Mouse (Mus musculus) layer of hippocampus, adult 11-12 months (tissue): ENCODE data around the gene Ppfibp2.

Source experiments
- DNase-seq: peaks from one replicate; pipeline ENCODE4 v3.0.0; 2022; ENCODE audit warnings: low spot score

Ppfibp2 gene

DNA sequence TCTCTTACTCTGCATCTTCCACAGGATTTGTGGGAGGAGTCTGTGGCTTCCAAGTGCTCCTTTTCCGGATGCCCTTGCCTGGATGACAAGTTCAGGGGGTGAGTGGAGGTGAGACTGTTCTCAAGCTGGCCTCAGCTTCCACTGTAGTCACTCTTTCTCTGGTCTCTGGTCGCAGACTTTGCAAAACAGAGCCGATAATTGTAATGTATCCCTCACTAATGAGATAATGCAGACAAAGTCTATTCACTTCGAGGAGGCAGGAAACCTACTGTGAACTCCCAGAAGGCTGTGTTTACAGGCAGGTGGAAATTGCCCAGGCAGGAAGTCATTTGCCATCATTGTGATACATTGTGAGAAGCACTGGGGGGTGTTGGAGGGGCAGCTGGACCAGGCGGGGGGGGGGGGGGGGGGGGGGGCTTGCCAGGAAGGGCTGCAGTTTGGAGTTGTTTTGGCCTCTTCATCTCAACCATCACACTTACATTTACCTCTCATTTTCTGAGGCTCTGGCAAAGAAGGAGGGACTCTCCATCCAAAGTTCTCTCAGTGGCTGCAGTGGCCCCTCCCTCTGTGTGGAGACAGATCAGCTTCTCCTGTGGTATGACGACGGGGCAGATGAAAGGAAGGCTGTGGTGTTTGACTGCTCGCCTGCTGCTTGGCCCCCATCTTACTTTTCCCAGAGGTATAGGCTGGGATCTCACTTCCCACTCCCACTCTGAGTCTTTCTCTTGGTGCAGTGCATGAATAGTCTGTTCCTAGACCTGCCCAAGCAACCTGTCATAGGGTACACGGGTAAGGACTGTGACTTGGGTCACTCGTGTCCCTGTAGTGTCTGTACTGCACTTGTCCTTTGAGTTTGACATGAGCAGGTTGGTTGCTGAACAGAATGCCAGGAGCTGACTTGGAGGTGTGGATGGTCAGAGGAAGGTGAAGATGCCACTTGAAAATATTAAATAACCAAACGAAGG lies 23.3 kb downstream of the Ppfibp2 start:
- DNase-seq: no peak

DNA sequence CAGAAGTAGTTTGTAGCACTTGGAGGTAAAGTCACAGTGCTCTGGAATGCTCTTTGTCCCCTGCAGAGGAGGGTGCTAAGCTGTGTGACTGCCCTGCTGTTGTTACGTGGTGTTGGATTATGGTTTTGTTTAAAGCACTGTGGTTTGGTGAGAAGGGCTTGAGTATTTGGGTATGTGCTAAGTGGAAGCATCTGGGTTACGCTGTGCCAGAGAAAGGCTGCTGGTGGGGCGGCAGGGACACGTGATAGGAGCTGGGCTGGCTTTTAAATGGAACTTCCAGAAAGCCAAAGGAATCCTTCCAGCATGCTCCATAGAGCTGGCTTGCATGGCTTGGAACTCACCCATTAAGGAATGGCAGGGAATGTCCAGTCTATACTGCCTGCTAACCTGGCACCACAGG lies 24.2 kb downstream of the Ppfibp2 start:
- DNase-seq: no peak

DNA sequence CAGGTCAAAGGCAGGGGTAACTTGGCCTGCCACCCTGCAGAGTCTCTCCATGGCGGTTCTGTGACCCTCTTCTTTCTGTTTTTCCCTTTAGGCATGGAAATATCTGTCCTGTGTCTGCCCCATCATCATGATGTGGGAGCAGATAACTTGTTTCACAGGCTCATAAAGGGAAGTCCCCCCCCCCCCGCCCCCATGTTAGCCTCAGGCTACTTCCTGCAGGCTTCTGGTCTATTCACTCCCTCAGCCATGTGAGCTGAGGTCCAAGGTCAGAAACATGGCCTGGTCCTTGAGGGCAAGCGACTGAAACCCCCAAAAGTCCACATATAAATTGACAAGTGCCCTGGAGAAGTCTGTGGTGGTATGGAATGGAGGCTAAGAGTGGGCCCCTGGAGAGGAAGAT lies 25.1 kb downstream of the Ppfibp2 start:
- no peak for DNase-seq

DNA sequence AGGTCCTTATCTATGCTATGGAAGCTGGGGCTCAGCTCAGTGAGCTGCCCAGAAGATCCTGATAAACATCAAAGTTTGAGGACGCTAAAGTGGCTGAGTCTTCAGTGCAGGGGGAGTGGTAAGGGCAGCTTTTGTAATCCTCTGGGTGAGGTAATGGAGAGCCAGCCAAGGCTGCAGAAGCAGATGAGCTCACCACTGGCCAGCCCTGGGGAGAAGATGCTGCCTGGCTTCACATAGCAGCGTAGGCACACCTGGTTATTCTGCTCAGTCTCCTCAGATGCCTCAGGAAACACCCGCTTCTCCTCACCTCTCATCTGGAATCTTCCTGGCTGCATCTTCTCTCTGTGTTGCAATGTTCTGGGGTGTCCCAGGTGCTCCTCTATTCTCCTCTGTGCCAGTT lies 29.4 kb downstream of the Ppfibp2 start:
- no peak for DNase-seq

DNA sequence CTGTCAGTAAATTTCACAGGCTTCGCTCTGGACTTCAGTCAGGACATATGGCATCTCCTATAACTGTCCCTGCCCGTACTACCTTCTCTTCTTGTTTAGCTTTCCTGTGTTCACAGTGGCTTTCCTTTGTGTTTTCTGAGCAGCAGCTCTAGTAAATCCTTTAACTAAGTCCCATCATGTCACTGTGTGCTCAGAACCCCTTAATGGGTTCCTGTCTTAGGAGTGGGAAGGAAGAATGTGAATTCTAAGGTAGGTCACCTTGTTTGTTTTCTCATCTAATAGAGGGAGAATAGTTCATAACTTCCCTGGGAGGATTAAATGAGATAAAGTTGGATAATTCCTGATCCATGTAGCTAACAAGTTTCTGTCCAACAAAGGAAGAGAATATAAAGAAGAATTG lies 30.1 kb downstream of the Ppfibp2 start, which contains the start of gene 5330417H12Rik:
Gene 5330417H12Rik (minus strand): TSS at position 101 of the 400 bp plus-strand sequence.
- no peak for DNase-seq

DNA sequence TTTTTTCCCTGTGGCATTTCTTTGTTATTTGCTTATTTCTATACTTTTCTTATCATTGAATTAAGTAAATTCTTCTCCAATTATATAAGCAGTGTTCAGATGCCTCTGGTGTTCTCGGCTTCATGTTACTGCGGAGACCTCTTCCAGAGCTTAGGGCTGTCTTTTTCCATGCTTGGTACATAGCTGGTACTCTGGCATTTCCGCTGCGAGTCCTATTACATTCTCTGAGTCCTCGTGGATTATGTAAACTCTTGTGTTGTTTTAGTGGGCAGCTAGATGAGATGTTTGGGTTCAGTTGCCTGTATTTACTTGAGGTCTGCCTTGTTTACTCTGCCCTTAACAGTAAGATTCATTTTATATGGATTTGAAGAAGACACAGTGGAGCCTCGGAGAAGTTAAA lies 30.8 kb downstream of the Ppfibp2 start:
- no peak for DNase-seq

DNA sequence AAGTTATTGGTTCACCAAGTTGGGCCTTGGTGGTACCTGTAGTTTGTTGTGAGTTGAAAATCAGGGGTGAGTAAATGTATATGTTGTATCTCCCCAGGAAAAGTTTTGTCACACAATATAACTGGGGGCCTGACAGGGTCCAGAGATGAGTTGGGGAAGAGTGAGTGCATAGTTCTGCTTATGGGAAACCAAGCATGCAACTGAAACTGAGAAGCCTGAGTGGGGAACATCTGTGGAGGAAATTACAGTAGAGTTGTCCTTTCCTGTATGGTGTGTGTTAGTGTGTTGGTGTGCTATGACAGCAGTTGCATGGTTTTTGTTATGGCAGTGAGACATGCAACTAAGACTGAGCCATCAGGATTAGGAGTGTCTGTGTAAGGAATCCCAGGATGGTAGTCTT lies 33.4 kb downstream of the Ppfibp2 start:
- DNase-seq: no peak

DNA sequence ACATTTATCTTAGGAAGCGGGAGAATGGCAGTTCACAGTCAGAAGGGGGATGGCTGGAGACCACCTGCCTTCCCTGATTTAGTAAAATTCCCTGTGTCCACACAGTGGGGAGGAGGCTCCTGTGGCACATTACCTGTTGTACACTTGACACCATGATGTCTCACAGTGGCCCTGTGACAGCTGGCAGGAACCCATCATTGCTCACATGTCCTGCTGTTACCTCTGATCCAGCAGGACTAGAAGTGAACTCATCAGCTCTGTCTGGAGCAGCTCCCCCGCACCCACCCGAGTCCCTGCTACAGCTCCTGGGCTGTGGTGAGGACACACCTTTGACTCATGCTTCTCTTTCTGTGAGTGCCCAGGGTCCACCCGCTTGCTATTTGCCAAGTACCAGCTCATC lies 38.2 kb downstream of the Ppfibp2 start:
- no peak for DNase-seq

DNA sequence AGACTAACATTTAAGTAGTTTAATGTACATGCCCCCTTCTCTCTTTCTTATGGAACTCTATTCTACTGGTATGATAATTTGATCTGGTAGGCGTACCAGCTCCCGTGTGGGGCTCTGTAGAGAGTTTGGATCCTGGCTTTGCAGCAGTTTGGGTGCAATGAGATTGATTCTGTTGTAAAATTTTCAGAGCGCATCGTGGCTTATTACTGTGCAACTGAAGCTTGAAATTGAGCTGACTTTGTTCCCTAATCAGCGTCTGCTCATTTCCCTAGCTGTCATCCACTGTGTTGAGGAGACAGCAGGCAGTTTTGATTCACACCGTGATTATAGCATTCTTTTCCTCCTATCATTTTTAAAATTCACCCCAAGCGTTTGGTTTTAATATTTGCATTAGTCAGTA lies 42.4 kb downstream of the Ppfibp2 start:
- DNase-seq: no peak

DNA sequence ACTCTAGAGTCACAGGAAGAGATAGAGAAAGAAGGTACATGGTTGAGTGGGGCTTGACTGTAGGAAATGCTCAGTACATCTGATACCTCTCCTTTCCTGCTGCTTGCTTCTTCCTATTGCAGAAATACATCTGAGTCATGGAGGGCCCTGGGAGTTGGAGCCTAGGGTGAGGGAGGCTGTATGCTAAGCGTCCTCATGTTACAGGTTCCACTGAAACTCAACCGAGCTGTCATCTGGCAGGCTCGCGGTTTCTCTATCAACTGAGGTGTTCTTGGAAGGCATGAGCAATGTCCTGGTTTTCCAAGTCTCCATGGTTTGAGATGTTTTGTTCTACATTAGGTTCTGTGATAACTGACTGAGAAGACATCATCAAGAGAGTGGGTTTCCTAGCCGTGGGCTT lies 43.0 kb downstream of the Ppfibp2 start:
- DNase-seq: no peak

DNA sequence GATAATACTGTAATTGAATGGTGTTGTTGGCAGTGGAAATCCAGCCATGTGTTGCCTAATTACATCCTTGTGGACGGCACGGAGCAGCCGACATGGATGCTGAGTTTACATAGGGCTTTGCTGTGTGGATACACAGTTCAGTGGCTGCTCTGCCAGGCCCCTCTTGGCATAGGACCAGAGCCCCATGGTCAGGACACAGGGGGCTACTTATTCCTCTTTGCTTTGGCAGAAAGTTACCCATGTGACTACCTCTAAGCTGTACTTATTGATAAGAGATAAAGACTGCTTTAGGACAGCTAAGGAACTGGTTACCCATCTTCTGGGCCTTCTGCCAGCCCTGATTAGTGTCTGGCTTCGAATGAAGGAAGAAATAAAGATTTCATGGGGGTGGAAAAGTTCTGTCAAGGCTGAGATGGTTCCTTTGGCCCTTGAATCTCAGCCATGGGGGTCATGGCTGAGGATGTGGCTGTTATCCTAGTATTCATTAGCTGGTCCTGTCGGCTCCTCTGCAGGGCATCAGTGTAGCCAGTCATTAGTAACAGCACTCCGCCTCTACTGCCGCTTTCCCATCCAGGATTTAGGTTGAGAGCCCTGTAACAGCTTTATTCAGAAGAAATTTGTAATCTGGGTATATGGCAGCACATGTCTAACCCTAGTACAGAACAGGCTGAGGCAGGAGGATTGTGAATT lies 47.7 kb downstream of the Ppfibp2 start:
- no peak for DNase-seq

DNA sequence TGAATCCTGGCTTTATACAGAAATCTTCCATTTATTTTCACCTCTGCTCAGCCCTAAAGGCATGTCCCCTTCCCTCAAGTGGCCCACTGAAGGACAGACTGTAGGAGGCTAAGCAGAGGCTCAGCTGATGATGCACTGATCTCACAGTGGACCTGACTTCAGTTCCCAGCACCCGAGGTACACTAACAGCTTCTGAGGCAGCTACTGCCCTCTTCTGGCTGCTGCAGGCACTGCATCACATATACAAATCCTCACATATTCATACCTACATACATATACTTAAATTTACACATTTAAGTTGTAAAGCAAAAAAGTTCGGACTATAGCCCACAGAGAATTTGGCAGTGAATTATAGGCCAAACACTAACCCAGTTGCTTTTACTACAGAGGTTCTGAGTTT lies 50.0 kb downstream of the Ppfibp2 start:
- no peak for DNase-seq

DNA sequence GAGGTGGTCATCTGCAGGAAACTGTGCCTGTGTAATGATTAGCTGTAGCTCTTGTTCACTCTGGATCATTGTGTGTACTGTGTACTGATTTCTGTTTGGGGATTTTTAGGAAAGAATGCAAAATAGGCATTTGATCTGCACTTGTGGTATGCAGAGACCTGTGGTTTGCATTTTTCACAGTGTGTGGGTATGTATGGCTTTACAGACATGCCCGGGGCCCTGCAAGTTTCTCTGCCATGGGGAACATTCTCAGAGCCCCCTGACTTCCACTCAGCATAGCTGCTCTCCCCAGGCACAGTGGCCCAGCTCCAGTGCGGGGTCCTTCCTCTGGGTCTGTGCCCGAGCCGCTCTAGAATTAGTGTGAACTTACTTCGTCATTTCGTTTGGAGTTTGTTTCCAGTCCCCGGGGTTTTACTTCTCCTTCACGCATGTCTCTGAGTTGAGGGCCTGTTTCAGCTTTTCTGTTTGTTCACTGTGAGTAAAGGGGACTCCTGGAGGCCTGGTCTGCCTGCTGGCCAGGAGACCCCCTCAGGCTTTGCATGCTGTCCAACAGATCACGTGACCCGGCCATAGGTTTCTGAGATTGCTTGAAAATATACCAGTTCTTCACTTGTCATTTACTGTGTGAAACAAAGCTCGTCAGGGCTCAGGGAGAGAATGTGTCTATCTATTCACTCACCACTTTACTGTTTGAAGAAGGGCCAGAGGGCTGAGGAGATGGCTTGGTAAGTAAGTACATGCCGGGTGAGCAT lies 54.1 kb downstream of the Ppfibp2 start:
- DNase-seq: no peak

DNA sequence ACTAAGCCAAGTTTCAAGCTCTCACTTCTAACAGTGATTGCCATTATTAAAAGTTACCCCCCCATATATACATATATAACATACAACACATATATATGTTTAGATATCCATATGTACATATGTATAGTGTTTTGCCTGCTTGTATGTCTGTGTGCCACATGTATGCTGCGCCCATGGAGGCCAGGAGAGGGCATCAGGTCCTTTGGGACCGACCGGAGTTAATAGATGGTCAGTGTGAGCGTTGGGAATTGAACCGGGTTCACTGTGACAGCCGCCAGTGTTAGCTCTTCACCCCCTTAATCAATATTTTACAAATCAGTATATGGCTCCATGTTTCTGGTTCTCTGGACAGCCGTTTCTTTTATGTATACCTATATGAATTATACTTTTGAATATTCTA lies 55.0 kb downstream of the Ppfibp2 start:
- DNase-seq: no peak

DNA sequence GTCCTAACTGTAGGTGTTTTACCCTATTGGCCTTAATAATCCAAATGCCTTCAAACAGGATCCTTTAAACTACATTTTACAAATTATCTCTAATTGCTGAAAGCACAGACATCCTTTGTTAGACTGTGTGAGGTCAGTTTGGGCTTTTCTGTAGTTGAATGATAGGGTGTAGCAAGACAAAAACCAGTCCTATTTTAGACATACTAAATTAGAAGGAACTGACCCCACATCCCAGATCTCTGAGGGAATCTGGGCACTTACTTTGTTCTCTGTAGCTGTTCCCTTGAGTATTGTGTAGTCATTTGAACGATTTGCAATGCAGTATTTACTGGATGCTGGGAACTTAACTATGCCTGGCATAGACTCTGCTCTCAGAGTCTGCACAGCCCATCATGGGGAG lies 56.8 kb downstream of the Ppfibp2 start:
- no peak for DNase-seq

DNA sequence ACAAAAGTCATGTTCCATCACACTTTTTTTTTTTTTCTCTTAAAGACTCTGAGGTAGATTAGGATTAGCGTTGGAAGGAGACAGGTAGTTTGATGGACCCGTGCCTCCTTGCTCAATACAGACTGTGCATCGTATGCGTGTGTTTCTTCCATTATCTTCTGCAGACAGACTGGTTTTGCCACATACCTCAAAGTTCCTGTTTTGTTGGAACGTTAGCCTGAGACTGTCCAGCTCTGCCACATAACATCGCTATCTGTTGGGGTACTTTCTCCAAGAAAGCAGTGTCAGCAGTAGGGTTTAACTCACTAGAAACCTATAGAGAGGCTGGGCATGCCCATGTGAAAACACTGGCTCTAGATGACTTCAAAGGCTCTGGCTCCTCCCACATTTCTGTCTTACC lies 61.4 kb downstream of the Ppfibp2 start:
- no peak for DNase-seq

DNA sequence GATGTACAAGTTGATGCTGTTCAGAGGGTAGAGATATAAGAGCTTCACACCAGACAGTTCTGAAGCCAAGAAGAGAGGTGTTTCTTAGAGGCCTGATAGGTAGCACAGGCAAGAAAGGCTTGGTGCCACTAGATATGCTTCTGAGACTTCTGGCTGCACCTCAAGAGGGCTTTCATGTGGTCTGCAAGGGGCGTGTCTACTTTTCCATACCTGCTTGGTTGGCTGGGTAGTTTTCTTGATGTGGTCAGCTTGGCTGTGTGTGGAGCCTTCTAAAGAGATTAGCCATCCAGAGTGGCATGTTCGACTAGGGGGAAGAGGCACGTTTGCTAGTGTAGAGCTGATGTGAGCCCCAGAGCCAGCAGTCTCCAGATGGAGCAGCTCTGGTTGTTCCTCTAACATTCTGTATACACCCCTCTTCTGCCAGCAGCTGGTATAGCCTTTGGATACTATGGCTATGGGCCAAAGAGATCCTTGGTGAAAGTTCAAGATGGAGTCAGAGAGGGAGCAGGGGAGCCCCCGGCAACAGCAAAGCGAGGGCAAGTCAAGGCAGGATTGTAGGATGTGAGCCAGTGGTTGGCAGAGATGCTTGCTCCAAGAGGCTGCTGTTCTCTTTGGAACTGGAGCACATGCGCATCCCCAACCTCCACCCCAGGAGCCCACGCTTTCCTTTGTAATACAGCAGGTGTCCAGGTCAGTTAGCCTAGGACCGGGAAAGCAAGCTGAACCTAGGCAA lies 64.3 kb downstream of the Ppfibp2 start:
- DNase-seq: no peak

DNA sequence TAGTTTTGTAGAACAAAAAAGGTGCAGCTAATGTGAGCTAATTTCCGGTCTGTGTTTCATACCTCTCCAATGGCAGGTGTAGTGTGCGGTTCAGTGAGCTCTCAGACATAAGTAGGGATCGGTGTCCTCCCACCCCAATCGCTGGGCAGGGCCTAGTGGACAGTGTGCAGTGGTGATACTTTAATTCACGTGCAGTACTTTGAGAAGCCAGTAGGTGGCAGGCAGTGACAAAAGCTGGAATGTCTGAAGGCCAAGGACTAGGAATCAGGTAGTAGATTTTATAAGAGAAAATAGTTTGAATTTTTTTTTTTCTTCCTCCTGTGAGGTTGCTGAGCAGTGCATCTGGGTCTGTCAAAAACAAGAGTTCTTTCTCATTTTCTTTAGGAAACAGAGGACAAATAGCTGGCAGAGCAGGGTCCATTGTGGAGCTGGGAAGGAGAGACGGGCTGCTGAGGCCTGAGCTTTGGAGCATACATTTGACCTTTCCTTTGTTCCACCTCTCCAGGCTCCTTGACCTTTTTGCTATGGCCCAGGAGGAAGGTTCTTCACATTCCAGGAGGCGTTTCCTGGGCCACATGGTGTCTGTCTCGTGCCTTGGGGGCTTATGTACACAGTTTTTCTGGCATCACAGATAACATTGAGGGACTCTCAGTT lies 66.3 kb downstream of the Ppfibp2 start:
- peak; percentile 78 for DNase-seq

DNA sequence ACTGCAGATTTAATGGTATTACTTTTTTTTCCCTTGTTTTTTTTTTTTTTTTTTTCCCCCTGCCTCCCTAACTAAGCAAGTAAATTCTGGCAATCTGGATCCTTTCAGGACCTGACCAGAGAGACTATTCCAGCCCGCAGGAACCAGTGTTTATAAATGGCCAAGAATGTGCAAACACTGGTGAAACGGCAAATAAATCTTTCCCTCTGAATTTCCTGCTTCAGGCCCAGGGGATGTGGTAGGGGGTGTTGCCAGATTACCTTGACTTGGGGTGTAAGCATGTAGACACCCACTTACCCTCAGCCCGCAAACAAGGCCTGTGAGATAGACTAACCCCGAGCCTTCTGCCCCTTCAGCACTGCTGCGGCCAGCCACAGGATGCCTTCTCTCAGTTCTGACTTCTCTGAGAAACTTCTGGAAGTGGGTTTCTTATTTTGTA lies 66.9 kb downstream of the Ppfibp2 start:
- no peak for DNase-seq

DNA sequence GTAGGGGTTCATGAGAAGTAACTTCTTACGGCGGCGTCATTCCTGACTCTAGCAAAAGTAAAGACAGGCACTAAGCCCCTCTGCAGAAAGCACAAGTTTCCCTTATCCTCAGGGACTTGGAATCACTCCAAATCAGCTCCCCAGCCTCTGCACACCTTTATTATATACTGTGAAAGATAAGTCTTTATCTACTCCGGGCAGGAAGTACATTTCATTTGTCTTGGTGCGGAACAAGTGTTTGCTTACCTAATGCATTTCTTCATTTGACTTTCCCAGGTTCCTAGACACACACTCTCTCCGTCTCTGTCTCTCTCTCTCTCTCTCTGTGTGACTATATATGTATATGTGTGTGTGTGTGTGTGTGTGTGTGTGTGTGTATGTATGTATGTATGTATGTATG lies 68.6 kb downstream of the Ppfibp2 start:
- no peak for DNase-seq
